Mouse (Mus musculus) ES-Bruce4 (cell line): ENCODE results near the gene Prkce.

ENCODE experiments used
- CTCF ChIP-seq: IDR thresholded peaks from one replicate; pipeline ENCODE4 v1.8.1; 2011; ENCODE audit warnings: low read depth, low read length
- EP300 ChIP-seq: IDR thresholded peaks from 2 replicates; pipeline ENCODE4 v1.6.1; 2011; ENCODE audit warnings: low read depth, low read length; ENCODE audit not compliant: insufficient read depth
- POLR2A ChIP-seq: IDR thresholded peaks from one replicate; pipeline ENCODE4 v1.8.1; 2011; ENCODE audit warnings: low read length; ENCODE audit not compliant: insufficient read depth

DNA sequence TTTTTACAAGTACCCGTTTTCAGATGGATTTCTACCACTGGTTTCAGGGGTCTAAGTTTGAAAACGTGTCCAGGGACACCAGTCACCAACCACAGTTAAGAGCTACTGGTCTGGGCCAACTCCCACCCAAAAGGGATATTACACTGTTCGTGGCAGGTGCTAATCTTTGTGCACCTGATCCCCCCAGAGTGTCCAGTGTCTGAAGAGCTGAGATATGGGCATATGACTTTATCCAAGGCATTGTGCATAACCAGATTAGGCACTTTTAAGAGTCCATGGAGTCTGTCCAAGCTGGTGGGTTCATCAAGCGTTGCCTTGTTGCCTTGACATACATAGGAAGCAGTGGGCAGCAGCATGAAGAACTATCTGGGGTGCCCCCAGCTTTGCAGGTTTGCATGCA, 254.4 kb downstream of the Prkce start:
- TF ChIP-seq CTCF: no peak
- no peak for TF ChIP-seq POLR2A
- TF ChIP-seq EP300: no peak
